Mouse (Mus musculus): ENCODE measurements around the gene Rfc5.

DNA sequence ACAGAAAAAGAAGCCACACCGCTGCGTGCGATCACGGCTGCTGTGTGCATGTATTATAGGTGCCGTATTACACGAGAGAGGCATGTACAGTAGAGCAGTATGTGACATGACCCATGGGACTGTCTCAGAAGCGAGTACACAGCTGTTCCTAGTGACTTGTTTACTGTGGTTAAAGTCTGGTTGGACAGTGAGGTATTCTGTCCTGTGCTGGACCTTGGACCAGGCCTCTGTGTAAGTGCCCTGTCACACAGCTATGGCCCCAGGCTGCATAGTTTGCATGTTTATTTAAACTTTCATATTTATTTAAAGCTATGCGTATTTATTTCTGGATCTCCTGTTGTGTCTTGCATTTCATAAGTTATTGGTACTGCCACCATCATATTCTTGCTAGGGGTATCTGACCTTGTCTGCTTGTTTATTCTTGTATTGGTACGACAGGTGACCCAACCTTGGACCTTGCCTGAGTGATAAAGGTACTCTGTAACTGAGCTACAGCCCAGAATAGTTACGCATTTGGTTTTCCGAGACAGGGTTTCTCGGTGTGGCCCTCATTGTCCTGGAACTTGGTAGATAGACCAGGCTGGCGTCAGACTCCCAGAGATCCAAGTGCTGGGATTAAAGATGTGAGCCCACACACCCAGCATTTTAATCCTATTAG lies 22.8 kb downstream of the Rfc5 start:
- no peak for TF ChIP-seq CHD2 (IDR thresholded peaks at IDR 0.05; ENCODE audit: low read depth, low read length)
- TF ChIP-seq ZNF384 (IDR thresholded peaks at IDR 0.05; ENCODE audit: low read depth, low read length) = no peak
- no peak for TF ChIP-seq MAFK (IDR thresholded peaks at IDR 0.05; ENCODE audit: insufficient read depth, low read depth, low read length)
